Mouse (Mus musculus) testis, postnatal 14 days (tissue): Measurements from ENCODE around the gene Olfm4.

Experiments used
- DNase-seq: peaks from one replicate; pipeline ENCODE4 v3.0.0; 2021; ENCODE audit warnings: low spot score

The Olfm4 gene

GRCm38 (mm10) chr14:80029297-80030001 lies 45.6 kb downstream of the Olfm4 start:
- no peak for DNase-seq

- DNase-seq = peak; percentile 15
These were observed 55.9 kb downstream of the Olfm4 start for GRCm38 (mm10) chr14:80039645-80040272.

GRCm38 (mm10) chr14:80046104-80046734 lies 62.3 kb downstream of the Olfm4 start:
- no peak for DNase-seq

GRCm38 (mm10) chr14:80047368-80048101 lies 63.7 kb downstream of the Olfm4 start:
- DNase-seq = no peak

GRCm38 (mm10) chr14:80055725-80056124 lies 71.8 kb downstream of the Olfm4 start:
- DNase-seq = no peak

- no peak for DNase-seq
These were observed 77.8 kb downstream of the Olfm4 start for GRCm38 (mm10) chr14:80061686-80062085.

- no peak for DNase-seq
These were observed 79.0 kb downstream of the Olfm4 start for GRCm38 (mm10) chr14:80062896-80063295.

GRCm38 (mm10) chr14:80070580-80070979 lies 86.7 kb downstream of the Olfm4 start:
- no peak for DNase-seq
